Mouse (Mus musculus): ENCODE measurements around the gene Ddx51. TPM values are rescaled to one million over a fixed set of nuclear protein-coding genes. Genes with fewer than 3 reads are reported as not detected.

Gene Ddx51
- total and polyA plus RNA-seq, 2 experiments from 2014 or later, result 5.8 to 10.5 TPM

DNA sequence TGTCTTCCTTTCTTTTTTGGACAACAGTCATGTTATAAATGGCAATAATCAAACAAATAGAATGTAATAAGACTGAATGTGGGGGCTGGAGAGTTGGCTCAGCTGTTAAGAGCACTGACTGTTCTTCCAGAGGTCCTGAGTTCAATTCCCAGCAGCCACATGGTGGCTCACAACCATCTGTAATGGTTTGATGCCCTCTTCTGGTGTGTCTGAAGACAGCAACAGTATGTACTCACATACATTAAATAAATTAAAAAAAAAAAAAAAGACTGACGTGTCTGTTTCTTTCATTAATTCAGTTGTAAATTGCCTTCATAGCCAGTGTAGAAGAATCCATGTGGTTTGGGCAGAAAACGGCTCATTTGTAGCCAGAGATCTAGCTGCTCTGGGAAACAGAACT lies 28.9 kb upstream of the Ddx51 start:
- H3K9me3 ChIP-seq (ENCODE audit: low read length), result no peaks in the 10 kb centered on the region
- H3K4me1 ChIP-seq (ENCODE audit: insufficient read depth, low read length), result no peaks in the 10 kb centered on the region
- H3K4me2 ChIP-seq (ENCODE audit: low read depth, low read length, poor library complexity, severe bottlenecking), result no peak overlapping the region
- peaks cover 11% of the 10 kb centered on the region; the same call in 1 of the 2 replicates for H3K36me3 ChIP-seq (ENCODE audit: insufficient read depth, low read length)
- no peak for ATAC-seq (ENCODE audit: low FRiP score)
- no peak overlapping the region for H3K9ac ChIP-seq (replicated peaks; ENCODE audit: low read length, poor library complexity, severe bottlenecking)
- peak; percentile 23; the same call in 1 of the 2 replicates for TF ChIP-seq CTCF (IDR thresholded peaks at IDR 0.05)
- H3K27ac ChIP-seq (ENCODE audit: low read depth, low read length), result no peak overlapping the region
- no peak overlapping the region for H3K4me3 ChIP-seq (ENCODE audit: low read depth, low read length)
- no peak for DNase-seq (ENCODE audit: low spot score)
- no peaks in the 10 kb centered on the region for H3K27me3 ChIP-seq (ENCODE audit: insufficient read depth, low read length)
- 75% methylated on average over 2 of the region's 2 CpGs for WGBS

GRCm38 (mm10) chr5:110627351-110627750 lies 25.9 kb upstream of the Ddx51 start:
- TF ChIP-seq CTCF (IDR thresholded peaks at IDR 0.05), result no peak
- DNase-seq (ENCODE audit: low spot score), result no peak
- no peaks in the 10 kb centered on the region for H3K27me3 ChIP-seq (ENCODE audit: insufficient read depth, low read length)
- no peak for ATAC-seq (ENCODE audit: low FRiP score)
- H3K9ac ChIP-seq (replicated peaks; ENCODE audit: low read length, poor library complexity, severe bottlenecking), result no peak overlapping the region
- no peaks in the 10 kb centered on the region for H3K9me3 ChIP-seq (ENCODE audit: low read length)
- H3K4me3 ChIP-seq (ENCODE audit: low read depth, low read length), result no peak overlapping the region
- 71% methylated on average over 10 of the region's 10 CpGs for WGBS
- no peak overlapping the region for H3K27ac ChIP-seq (ENCODE audit: low read depth, low read length)
- H3K4me2 ChIP-seq (ENCODE audit: low read depth, low read length, poor library complexity, severe bottlenecking), result no peak overlapping the region
- H3K36me3 ChIP-seq (ENCODE audit: insufficient read depth, low read length), result no peaks in the 10 kb centered on the region
- H3K4me1 ChIP-seq (ENCODE audit: insufficient read depth, low read length), result no peaks in the 10 kb centered on the region

DNA sequence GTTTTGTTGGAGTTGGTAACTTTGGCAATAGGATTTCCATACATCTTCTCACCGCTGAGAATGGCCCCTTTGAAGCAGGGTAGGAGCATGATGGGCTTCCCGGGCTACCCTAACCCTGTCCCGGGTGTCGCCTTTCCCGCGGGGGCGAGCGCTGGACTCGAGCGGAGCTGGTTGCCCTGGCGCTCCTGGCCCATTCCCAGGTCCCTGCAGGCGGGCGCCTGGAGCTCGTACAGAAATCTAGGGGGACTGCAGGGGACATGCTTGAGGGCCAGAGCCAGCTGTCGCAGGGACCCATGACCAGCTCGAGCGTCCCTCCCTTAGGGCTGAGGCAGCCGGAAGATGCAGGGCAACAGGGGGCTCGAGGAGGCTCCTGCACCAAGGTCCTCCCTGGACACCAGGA lies 25.1 kb upstream of the Ddx51 start:
- TF ChIP-seq CTCF (IDR thresholded peaks at IDR 0.05), result no peak
- Histone ChIP-seq H3K9ac (replicated peaks; ENCODE audit: low read length, poor library complexity, severe bottlenecking) (no peak overlapping the region), H3K4me3 (ENCODE audit: low read depth, low read length) (no peak overlapping the region), H3K4me1 (ENCODE audit: insufficient read depth, low read length) (no peaks in the 10 kb centered on the region), H3K4me2 (ENCODE audit: low read depth, low read length, poor library complexity, severe bottlenecking) (peak overlapping the region; percentile 28), H3K9me3 (ENCODE audit: low read length) (no peaks in the 10 kb centered on the region), H3K36me3 (ENCODE audit: insufficient read depth, low read length) (no peaks in the 10 kb centered on the region), H3K27me3 (ENCODE audit: insufficient read depth, low read length) (no peaks in the 10 kb centered on the region), H3K27ac (ENCODE audit: low read depth, low read length) (no peak overlapping the region)
- 23% methylated on average over 19 of the region's 19 CpGs for WGBS
- ATAC-seq (ENCODE audit: low FRiP score) (no peak), DNase-seq (ENCODE audit: low spot score) (no peak)

GRCm38 (mm10) chr5:110629525-110630120 lies 23.6 kb upstream of the Ddx51 start:
- no peaks in the 10 kb centered on the region for H3K27me3 ChIP-seq (ENCODE audit: insufficient read depth, low read length)
- TF ChIP-seq CTCF (IDR thresholded peaks at IDR 0.05), result no peak
- ATAC-seq (ENCODE audit: low FRiP score) (no peak), DNase-seq (ENCODE audit: low spot score) (no peak)
- no peak overlapping the region for H3K9ac ChIP-seq (replicated peaks; ENCODE audit: low read length, poor library complexity, severe bottlenecking)
- H3K36me3 ChIP-seq (ENCODE audit: insufficient read depth, low read length), result no peaks in the 10 kb centered on the region
- H3K4me1 ChIP-seq (ENCODE audit: insufficient read depth, low read length), result no peaks in the 10 kb centered on the region
- WGBS, result 75% methylated on average over 2 of the region's 2 CpGs
- H3K4me3 ChIP-seq (ENCODE audit: low read depth, low read length), result no peak overlapping the region
- H3K27ac ChIP-seq (ENCODE audit: low read depth, low read length), result no peak overlapping the region
- no peak overlapping the region for H3K4me2 ChIP-seq (ENCODE audit: low read depth, low read length, poor library complexity, severe bottlenecking)
- H3K9me3 ChIP-seq (ENCODE audit: low read length), result no peaks in the 10 kb centered on the region

GRCm38 (mm10) chr5:110635951-110636707 lies 17.1 kb upstream of the Ddx51 start:
- Histone ChIP-seq H3K4me2 (ENCODE audit: low read depth, low read length, poor library complexity, severe bottlenecking) (no peak overlapping the region), H3K9ac (replicated peaks; ENCODE audit: low read length, poor library complexity, severe bottlenecking) (no peak overlapping the region), H3K27ac (ENCODE audit: low read depth, low read length) (no peak overlapping the region), H3K9me3 (ENCODE audit: low read length) (no peaks in the 10 kb centered on the region), H3K36me3 (ENCODE audit: insufficient read depth, low read length) (no peaks in the 10 kb centered on the region), H3K4me3 (ENCODE audit: low read depth, low read length) (no peak overlapping the region), H3K4me1 (ENCODE audit: insufficient read depth, low read length) (no peaks in the 10 kb centered on the region), H3K27me3 (ENCODE audit: insufficient read depth, low read length) (no peaks in the 10 kb centered on the region)
- TF ChIP-seq CTCF (IDR thresholded peaks at IDR 0.05), result peak; percentile 84
- no peak for ATAC-seq (ENCODE audit: low FRiP score)
- 38% methylated on average over 6 of the region's 6 CpGs for WGBS
- peak; percentile 73 for DNase-seq (ENCODE audit: low spot score)

DNA sequence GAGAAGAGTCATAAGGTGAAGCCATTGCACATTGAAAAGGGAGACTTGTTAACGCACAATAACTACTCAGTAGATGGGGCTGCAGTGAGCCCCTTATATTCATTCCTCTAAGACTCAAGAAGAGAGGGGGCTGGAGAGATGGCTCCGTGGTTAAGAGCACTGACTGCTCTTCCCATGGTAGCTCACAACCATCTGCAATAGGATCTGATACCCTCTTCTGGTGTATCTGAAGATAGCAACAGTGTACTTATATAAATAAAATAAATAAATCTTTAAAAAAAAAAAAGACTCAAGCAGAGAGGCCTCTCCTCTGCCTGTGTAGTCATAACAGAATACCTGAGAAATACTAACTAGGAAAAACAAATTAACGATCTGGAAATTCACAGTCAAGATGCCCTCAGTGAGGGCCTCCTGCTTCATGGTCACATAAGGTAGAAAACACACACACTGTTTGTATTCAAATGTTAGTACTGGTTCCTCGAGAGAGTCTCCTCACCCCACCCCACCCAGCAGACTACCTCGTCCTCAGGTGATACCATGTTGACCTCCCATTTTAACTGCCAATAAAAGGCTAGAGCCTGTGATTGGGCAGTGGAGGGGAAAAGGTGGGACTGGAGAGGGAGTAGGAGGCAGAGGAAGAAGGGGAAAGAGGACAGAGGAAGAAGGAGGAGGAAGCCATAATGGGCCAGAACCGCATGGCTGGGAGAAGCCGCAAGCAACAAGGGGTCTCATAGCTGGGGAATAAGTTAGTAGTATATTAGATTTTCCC lies 14.8 kb upstream of the Ddx51 start:
- Histone ChIP-seq H3K4me3 (ENCODE audit: low read depth, low read length) (no peak overlapping the region), H3K4me1 (ENCODE audit: insufficient read depth, low read length) (no peaks in the 10 kb centered on the region), H3K4me2 (ENCODE audit: low read depth, low read length, poor library complexity, severe bottlenecking) (no peak overlapping the region), H3K9me3 (ENCODE audit: low read length) (no peaks in the 10 kb centered on the region), H3K36me3 (ENCODE audit: insufficient read depth, low read length) (no peaks in the 10 kb centered on the region), H3K27me3 (ENCODE audit: insufficient read depth, low read length) (no peaks in the 10 kb centered on the region), H3K9ac (replicated peaks; ENCODE audit: low read length, poor library complexity, severe bottlenecking) (no peak overlapping the region), H3K27ac (ENCODE audit: low read depth, low read length) (no peak overlapping the region)
- peak; percentile 35 for TF ChIP-seq CTCF (IDR thresholded peaks at IDR 0.05)
- DNase-seq (ENCODE audit: low spot score) (no peak), ATAC-seq (ENCODE audit: low FRiP score) (no peak)
- WGBS, result 79% methylated on average over 7 of the region's 7 CpGs

Data from midbrain, postnatal 0 days (tissue).